Mouse (Mus musculus): ENCODE measurements at regions not wholly inside any gene's neighbourhood (a gene's known extent, or its start where the extent isn't known, plus 50 kb on each side); places are given as distances from the start of the nearest gene placed in this dataset.

DNA sequence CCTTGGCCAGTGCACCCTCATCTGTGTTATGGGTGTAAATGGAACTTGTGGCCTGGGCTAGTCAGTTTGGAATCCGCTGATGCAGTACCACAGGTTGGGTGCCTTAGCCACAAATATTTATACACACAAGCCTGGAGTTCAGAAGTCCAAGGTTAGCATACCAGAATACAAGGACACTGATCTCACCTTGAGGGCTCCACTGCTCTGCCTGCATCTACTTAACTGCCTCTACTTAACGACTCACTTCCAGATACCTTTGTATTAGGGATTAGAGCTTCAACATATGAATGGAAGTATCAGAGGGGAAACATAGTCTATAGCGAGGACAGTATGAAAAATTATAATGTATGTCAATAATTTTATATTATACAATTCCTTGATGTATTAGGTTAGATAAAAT lies 57.5 kb downstream of the Tmem174 start:
- no peak for DNase-seq

- DNase-seq: no peak
These were observed 58.7 kb downstream of the Tmem174 start for GRCm38 (mm10) chr13:98578426-98579066.

GRCm38 (mm10) chr13:98576061-98576460 lies 61.1 kb downstream of the Tmem174 start:
- DNase-seq: no peak

GRCm38 (mm10) chr13:98574057-98574323 lies 63.2 kb downstream of the Tmem174 start:
- no peak for DNase-seq

DNA sequence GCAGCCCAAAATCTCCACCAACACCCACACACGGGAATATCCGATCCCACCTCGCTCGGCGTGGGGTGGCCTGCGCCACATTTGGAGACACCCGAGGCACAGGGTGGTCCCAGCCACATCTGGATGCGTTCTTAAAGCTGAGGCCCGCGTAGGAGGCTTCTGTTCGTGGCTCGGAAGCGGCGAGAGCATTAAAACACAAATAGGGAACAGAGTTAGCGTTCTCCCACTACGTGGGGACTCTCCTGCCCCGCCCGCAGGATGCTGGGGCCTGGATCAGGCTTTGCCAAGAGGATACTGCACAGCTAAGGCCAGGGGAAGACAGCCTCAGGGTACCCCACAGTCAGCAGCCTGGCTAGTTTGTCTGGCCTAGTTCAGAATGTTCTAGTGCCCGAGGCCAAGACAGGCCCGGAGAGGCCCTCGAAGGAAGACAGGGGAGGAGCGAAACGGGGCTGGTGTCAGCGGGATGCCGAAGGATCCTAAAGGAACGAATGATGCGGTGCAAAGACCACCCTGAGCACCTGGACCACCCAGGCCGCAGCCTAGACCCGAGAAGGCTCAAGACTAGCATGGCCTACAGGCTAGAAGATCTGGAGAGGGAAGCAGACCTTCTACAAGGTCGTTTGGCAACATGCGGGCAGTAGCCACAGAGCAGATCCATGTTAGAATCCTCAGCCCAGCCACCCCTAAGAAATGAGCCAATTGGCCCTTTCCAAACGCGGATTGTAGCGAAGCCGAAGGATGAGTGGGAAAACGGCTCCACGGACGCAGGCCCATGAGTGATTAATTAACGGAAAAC lies 63.8 kb downstream of the Tmem174 start:
- DNase-seq: peak in 1 of 2 experiments; percentile 7

DNA sequence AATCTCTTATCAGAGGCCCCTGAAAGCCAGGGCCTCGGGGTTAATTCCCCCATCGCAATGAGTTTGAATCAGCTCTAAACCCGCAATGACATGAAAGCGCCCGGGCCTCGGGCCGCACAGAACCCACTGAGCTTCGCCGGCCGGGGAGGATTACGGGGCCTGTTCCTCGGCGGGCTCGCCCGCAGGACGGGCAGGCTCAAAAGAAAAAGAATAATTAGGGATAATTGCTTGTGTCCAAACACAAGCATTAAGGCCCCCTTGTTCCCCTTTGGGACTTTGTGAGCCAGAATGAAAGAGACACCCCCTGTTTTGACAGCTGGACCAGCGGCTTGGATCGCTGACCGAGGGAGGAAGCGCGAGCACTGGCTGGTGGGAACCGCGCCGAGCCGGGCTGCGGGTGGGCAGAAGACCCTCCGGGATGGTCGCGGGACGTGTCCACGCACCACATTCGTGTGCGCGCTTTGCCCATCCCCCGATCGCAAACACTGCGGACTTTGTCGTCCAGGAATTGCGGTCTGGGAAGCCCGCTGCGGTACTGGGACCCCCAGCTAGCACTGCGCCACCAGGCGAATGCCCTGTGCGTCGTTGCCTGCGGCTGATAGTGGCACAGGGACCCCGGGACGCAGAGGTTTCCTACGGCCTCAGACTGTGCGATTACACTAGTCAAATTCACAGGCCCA lies 64.5 kb downstream of the Tmem174 start:
- peak in 1 of 2 experiments; percentile 13 for DNase-seq

GRCm38 (mm10) chr13:98572011-98572570 lies 65.1 kb downstream of the Tmem174 start:
- DNase-seq: no peak

- no peak for DNase-seq
These were observed 66.2 kb downstream of the Tmem174 start for GRCm38 (mm10) chr13:98571051-98571450.

GRCm38 (mm10) chr13:98555693-98556092 lies 63.9 kb upstream of the Gm10320 start:
- DNase-seq: no peak

DNA sequence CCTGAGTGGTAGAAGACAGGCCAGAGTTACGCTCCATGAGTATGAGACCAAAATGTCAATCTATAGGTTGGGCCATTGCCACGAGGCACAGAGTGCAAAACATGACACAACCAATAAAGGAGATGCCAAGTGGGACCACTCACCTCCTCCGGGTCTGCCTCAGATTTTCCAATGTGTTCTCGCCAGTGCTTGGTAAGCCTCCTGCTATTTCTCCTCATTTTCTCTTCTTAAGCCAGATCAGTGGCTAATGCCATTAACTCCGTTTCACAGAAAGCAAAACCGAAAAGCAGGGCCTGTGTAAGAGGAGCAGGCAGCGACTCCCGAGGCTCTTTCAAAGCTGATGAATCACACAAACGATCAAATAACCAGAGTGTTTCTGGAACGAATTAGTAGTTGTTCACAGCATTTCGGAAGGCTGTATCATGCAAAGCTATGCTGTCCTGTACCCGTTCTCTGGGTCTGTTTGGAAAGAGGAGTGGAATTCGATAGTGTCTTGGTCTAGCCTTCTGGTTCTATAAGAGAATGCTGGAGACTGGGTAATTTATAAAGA lies 59.7 kb upstream of the Gm10320 start:
- DNase-seq: no peak

GRCm38 (mm10) chr13:98547223-98547622 lies 55.4 kb upstream of the Gm10320 start:
- no peak for DNase-seq

DNA sequence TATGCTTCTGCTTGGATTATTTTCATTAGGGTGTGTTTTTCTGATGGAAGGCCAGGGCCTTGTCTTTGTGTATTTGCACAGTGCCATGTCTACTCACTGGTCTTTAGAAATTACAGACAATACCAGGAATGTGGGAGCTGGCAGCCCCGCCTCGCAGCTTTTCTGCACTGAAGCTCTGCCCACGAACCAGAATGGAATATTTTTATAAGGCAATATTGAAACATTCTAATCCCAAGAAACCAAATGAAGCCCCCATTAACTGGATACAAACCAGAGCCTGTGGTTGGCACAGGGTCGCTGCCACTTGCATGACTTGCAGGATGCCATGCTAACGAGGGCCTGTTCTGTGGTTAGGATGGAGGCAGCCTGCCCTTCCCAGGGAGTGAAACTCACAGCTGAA lies 54.3 kb upstream of the Gm10320 start:
- DNase-seq: no peak

DNA sequence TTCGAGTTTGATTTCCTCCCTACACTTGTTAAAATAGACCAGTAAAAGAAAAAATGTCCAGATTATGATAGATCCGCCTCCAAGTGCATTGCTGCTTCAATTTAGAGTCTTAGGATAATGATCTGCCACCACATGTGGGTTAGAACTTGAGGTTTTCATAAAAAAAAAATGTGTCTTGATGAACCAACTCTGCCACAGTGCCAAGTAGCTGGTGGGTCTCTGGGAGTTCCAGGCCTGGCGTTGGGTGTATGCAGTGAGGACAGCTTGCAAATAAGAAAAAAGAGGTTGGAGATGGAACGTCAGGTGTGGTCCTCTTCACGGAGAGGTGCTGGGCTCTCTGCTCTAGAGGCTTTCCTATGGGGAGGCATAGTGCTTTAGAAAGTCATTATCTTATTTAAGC lies 53.6 kb upstream of the Gm10320 start:
- no peak for DNase-seq

DNA sequence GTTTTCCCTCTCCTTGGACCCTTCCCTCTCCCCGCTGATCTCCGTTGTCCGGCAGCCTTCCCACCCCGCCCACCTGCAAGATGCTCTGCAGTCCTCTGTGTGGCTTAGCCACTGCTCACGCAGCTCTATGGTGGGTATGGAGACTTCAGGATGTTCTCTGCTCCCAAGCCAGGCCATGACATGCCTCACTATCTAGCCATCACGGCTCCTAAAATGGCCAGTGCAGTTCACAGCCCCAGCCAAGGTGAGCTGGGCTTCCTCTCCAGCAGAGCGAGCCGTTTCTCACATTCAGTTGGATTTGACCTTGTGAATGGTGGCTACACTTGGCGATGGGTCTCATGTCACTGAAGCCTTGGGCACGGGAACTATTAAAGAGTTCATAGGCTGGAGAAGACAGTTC lies 52.2 kb upstream of the Gm10320 start:
- DNase-seq: no peak

Small RNA genes lying in the stretch of these regions (microRNA-seq; reads per million reads assigned to microRNA genes)
- 0 reads per million in 2 experiments for gene Gm22698
